Mouse (Mus musculus) neural tube, embryonic 13.5 days (tissue): ENCODE measurements around the gene Vmp1. TPM values are rescaled to one million over a fixed set of nuclear protein-coding genes. Genes with fewer than 3 reads are reported as not detected.

Experiments used
- ATAC-seq: fragments of 200-750 bp; cut with Nextera tagmentation; 2 replicates; pipeline ENCODE4 v1.8.0; 2017; ENCODE audit warnings: low read depth, mild to moderate bottlenecking, moderate TSS enrichment, moderate library complexity
- H3K27ac ChIP-seq: fragments of 300-500 bp; sonication (generic); replicated peaks from 2 replicates; pipeline ENCODE4 v1.5.1; 2015; ENCODE audit warnings: moderate library complexity, mild to moderate bottlenecking, inconsistent platforms
- H3K27me3 ChIP-seq: fragments of 300-500 bp; sonication (generic); 2 replicates; pipeline ENCODE4 v1.6.1; 2015; ENCODE audit warnings: mild to moderate bottlenecking, inconsistent platforms
- H3K36me3 ChIP-seq: fragments of 300-500 bp; sonication (generic); 2 replicates; pipeline ENCODE4 v1.6.1; 2015; ENCODE audit warnings: mild to moderate bottlenecking, inconsistent platforms
- H3K4me1 ChIP-seq: fragments of 300-500 bp; sonication (generic); replicated peaks from 2 replicates; pipeline ENCODE4 v1.6.1; 2015; ENCODE audit warnings: inconsistent platforms
- H3K4me2 ChIP-seq: fragments of 300-500 bp; sonication (generic); 2 replicates; pipeline ENCODE4 v1.6.1; 2015; ENCODE audit warnings: inconsistent platforms, mild to moderate bottlenecking, moderate library complexity
- H3K4me3 ChIP-seq: fragments of 300-500 bp; sonication (generic); 2 replicates; pipeline ENCODE4 v1.5.1; 2015; ENCODE audit warnings: mild to moderate bottlenecking, inconsistent platforms
- H3K9ac ChIP-seq: fragments of 300-500 bp; sonication (generic); 2 replicates; pipeline ENCODE4 v1.6.1; 2015; ENCODE audit warnings: moderate library complexity, mild to moderate bottlenecking, inconsistent platforms
- H3K9me3 ChIP-seq: fragments of 300-500 bp; sonication (generic); 2 replicates; pipeline ENCODE4 v1.6.1; 2016; ENCODE audit warnings: inconsistent platforms
- WGBS: fragments of 180-500 bp; shearing (Covaris S2); methylation state at CpG from one replicate; pipeline ENCODE4 v1.1.7; 2015; 5-methylcytosine and 5-hydroxymethylcytosine counted together
- polyA plus RNA-seq: library from polyadenylated mRNA; unstranded; fragments of >200 nt; fragmentation: Nextera tagmentation; extraction: Ambion mirVana; gene quantifications from 2 replicates; pipeline ENCODE4 v1.2.1, GENCODE M21; 2015

Vmp1 gene
- polyA plus RNA-seq, 1 experiment from 2014 or later, result 108 TPM

GRCm38 (mm10) chr11:86647706-86648447, 35.8 kb downstream of the Vmp1 start:
- Histone ChIP-seq H3K36me3 (peaks cover 8% of the 10 kb centered on the region), H3K27me3 (no peaks in the 10 kb centered on the region), H3K9me3 (no peaks in the 10 kb centered on the region), H3K4me3 (no peak overlapping the region), H3K9ac (no peak overlapping the region), H3K4me2 (no peak overlapping the region), H3K27ac (no peak overlapping the region), H3K4me1 (no peaks in the 10 kb centered on the region)
- ATAC-seq, result no peak
- whole genome bisulfite sequencing, result 84% methylated on average over 15 of the region's 15 CpGs

- Histone ChIP-seq H3K36me3 (peaks cover 15% of the 10 kb centered on the region), H3K9me3 (no peaks in the 10 kb centered on the region), H3K4me1 (no peaks in the 10 kb centered on the region), H3K4me3 (no peak overlapping the region), H3K4me2 (no peak overlapping the region), H3K27ac (no peak overlapping the region), H3K27me3 (no peaks in the 10 kb centered on the region), H3K9ac (no peak overlapping the region)
- 94% methylated on average over 3 of the region's 3 CpGs for WGBS
- ATAC-seq, result no peak
Measured at GRCm38 (mm10) chr11:86646885-86647459, 36.7 kb downstream of the Vmp1 start.

GRCm38 (mm10) chr11:86646136-86646834, 37.4 kb downstream of the Vmp1 start:
- 64% methylated on average over 7 of the region's 7 CpGs for WGBS
- Histone ChIP-seq H3K4me2 (no peak overlapping the region), H3K27ac (no peak overlapping the region), H3K9ac (no peak overlapping the region), H3K27me3 (no peaks in the 10 kb centered on the region), H3K9me3 (no peaks in the 10 kb centered on the region), H3K4me3 (no peak overlapping the region), H3K36me3 (peaks cover 15% of the 10 kb centered on the region), H3K4me1 (no peaks in the 10 kb centered on the region)
- ATAC-seq, result no peak

GRCm38 (mm10) chr11:86644553-86644952, 39.1 kb downstream of the Vmp1 start:
- H3K4me2 ChIP-seq, result no peak overlapping the region
- H3K27me3 ChIP-seq, result no peaks in the 10 kb centered on the region
- H3K9ac ChIP-seq, result no peak overlapping the region
- WGBS, result 94% methylated on average over 4 of the region's 4 CpGs
- H3K27ac ChIP-seq, result no peak overlapping the region
- H3K9me3 ChIP-seq, result no peaks in the 10 kb centered on the region
- H3K4me3 ChIP-seq, result no peak overlapping the region
- H3K4me1 ChIP-seq, result no peaks in the 10 kb centered on the region
- ATAC-seq, result no peak
- H3K36me3 ChIP-seq, result peaks cover 18% of the 10 kb centered on the region

GRCm38 (mm10) chr11:86641714-86642113, 41.9 kb downstream of the Vmp1 start:
- no peaks in the 10 kb centered on the region for H3K4me1 ChIP-seq
- no peak overlapping the region for H3K4me3 ChIP-seq
- H3K9me3 ChIP-seq, result no peaks in the 10 kb centered on the region
- no peak overlapping the region for H3K4me2 ChIP-seq
- H3K27me3 ChIP-seq, result no peaks in the 10 kb centered on the region
- ATAC-seq, result no peak
- 86% methylated on average over 4 of the region's 4 CpGs for WGBS
- no peak overlapping the region for H3K9ac ChIP-seq
- H3K27ac ChIP-seq, result no peak overlapping the region
- H3K36me3 ChIP-seq, result peaks cover 18% of the 10 kb centered on the region

- no peak overlapping the region for H3K4me2 ChIP-seq
- no peaks in the 10 kb centered on the region for H3K4me1 ChIP-seq
- WGBS, result 80% methylated on average over 2 of the region's 2 CpGs
- no peak overlapping the region for H3K4me3 ChIP-seq
- no peaks in the 10 kb centered on the region for H3K27me3 ChIP-seq
- H3K9ac ChIP-seq, result no peak overlapping the region
- no peak overlapping the region for H3K27ac ChIP-seq
- H3K36me3 ChIP-seq, result peaks cover 16% of the 10 kb centered on the region
- no peak for ATAC-seq
- H3K9me3 ChIP-seq, result no peaks in the 10 kb centered on the region
Measured at GRCm38 (mm10) chr11:86637697-86638096, 45.9 kb downstream of the Vmp1 start.

GRCm38 (mm10) chr11:86634396-86634795, 49.2 kb downstream of the Vmp1 start:
- H3K4me3 ChIP-seq, result no peak overlapping the region
- 93% methylated on average over 6 of the region's 6 CpGs for WGBS
- no peak for ATAC-seq

GRCm38 (mm10) chr11:86629941-86630340, 53.7 kb downstream of the Vmp1 start:
- Histone ChIP-seq H3K4me2 (no peak overlapping the region), H3K9me3 (no peaks in the 10 kb centered on the region), H3K27me3 (no peaks in the 10 kb centered on the region), H3K9ac (no peak overlapping the region), H3K4me1 (no peaks in the 10 kb centered on the region), H3K27ac (no peak overlapping the region), H3K4me3 (no peak overlapping the region), H3K36me3 (peaks cover 19% of the 10 kb centered on the region; the same call in 1 of the 2 replicates)
- 86% methylated on average over 7 of the region's 7 CpGs for WGBS
- ATAC-seq, result no peak

More at GRCm38 (mm10) chr11:86634396-86634795, 49.2 kb downstream of the Vmp1 start:
- Histone ChIP-seq H3K27me3 (no peaks in the 10 kb centered on the region), H3K36me3 (peaks cover 19% of the 10 kb centered on the region; the same call in 1 of the 2 replicates), H3K9ac (no peak overlapping the region), H3K4me2 (no peak overlapping the region), H3K4me1 (no peaks in the 10 kb centered on the region), H3K9me3 (no peaks in the 10 kb centered on the region), H3K27ac (no peak overlapping the region)

- Histone ChIP-seq H3K36me3 (peaks cover 19% of the 10 kb centered on the region; the same call in 1 of the 2 replicates), H3K9ac (no peak overlapping the region), H3K9me3 (no peaks in the 10 kb centered on the region), H3K27ac (no peak overlapping the region), H3K4me2 (no peak overlapping the region), H3K4me3 (no peak overlapping the region), H3K27me3 (no peaks in the 10 kb centered on the region), H3K4me1 (no peaks in the 10 kb centered on the region)
- ATAC-seq, result no peak
- WGBS, result 83% methylated on average over 3 of the region's 3 CpGs
Measured at GRCm38 (mm10) chr11:86629445-86629844, 54.2 kb downstream of the Vmp1 start.

GRCm38 (mm10) chr11:86628448-86628847, 55.2 kb downstream of the Vmp1 start:
- H3K4me2 ChIP-seq, result no peak overlapping the region
- no peaks in the 10 kb centered on the region for H3K4me1 ChIP-seq
- H3K36me3 ChIP-seq, result peaks cover 16% of the 10 kb centered on the region; the same call in 1 of the 2 replicates
- H3K9ac ChIP-seq, result no peak overlapping the region
- H3K27ac ChIP-seq, result no peak overlapping the region
- 94% methylated on average over 2 of the region's 2 CpGs for WGBS
- H3K4me3 ChIP-seq, result no peak overlapping the region
- no peak for ATAC-seq
- no peaks in the 10 kb centered on the region for H3K27me3 ChIP-seq
- H3K9me3 ChIP-seq, result no peaks in the 10 kb centered on the region

GRCm38 (mm10) chr11:86627649-86628048, 56.0 kb downstream of the Vmp1 start:
- H3K4me2 ChIP-seq, result no peak overlapping the region
- peaks cover 12% of the 10 kb centered on the region; the same call in 1 of the 2 replicates for H3K36me3 ChIP-seq
- no peaks in the 10 kb centered on the region for H3K9me3 ChIP-seq
- no peak for ATAC-seq
- H3K27me3 ChIP-seq, result no peaks in the 10 kb centered on the region
- H3K4me3 ChIP-seq, result no peak overlapping the region
- H3K4me1 ChIP-seq, result no peaks in the 10 kb centered on the region
- no peak overlapping the region for H3K9ac ChIP-seq
- H3K27ac ChIP-seq, result no peak overlapping the region

- Histone ChIP-seq H3K4me1 (0 out of 2 replicates have a peak, but pooled peaks cover 7% of the 10 kb centered on the region), H3K27ac (no peak overlapping the region), H3K27me3 (no peaks in the 10 kb centered on the region), H3K9ac (no peak overlapping the region), H3K4me3 (no peak overlapping the region), H3K36me3 (peaks cover 8% of the 10 kb centered on the region; the same call in 1 of the 2 replicates), H3K9me3 (no peaks in the 10 kb centered on the region), H3K4me2 (no peak overlapping the region)
- ATAC-seq, result no peak
- 88% methylated on average over 4 of the region's 4 CpGs for WGBS
Measured at GRCm38 (mm10) chr11:86626714-86627113, 56.9 kb downstream of the Vmp1 start.
